Mouse (Mus musculus) MN1 (cell line): ENCODE results near the gene Aknad1.

ENCODE experiments used
- DNase-seq: peaks from one replicate; pipeline ENCODE4 v3.0.0-alpha.2; 2016; ENCODE audit warnings: low spot score

The Aknad1 gene

DNA sequence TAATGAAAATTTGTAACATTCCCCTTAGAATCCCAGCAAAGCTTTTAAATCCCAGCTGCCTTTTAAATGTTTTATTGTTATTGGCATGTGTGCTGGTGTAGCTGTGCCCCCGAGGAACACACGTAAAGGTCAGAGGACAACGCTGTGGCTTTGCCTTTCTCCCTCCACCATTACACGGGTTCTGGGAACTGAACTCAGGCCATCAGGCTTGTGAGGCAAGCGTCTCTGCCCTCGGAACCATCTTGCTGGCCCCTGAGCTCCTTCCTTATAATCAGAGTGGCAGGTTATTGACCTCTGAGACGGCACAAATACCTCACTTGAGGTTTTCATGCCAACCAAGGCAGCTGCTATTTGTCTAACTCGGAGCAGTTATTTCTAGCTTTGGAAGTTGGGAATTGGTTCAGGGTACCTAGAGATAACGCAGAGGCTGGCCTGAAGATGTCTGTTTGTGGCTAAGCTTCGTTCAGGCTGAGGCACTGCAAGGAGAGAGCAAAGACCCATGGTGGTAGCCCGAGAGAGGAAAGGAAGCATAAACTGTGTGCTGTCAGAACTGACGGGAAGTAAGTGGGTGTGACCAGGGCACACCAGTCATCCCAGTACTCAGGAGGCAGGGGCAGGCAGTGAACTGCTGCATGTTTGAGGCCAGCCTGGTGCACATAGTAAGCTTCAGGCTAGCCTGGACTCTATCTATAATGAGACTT is 48.4 kb downstream of the Aknad1 start:
- no peak for DNase-seq

DNA sequence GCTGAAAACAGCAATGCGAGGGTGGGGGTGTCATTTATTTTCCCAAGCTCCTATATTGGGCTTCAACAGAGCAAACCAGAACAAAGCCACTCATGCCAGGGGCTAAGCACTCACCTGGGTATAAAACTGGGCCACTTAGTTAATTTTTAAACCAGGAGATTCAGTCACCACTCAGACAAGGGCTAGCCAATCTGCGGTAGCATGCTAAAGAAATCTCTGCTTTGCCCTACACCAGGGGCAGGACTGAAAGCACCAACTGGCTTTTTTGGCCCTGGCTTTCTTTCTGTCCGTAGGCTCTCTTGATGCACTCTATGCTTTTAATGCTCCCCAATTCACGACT is 49.0 kb downstream of the Aknad1 start:
- DNase-seq: no peak

DNA sequence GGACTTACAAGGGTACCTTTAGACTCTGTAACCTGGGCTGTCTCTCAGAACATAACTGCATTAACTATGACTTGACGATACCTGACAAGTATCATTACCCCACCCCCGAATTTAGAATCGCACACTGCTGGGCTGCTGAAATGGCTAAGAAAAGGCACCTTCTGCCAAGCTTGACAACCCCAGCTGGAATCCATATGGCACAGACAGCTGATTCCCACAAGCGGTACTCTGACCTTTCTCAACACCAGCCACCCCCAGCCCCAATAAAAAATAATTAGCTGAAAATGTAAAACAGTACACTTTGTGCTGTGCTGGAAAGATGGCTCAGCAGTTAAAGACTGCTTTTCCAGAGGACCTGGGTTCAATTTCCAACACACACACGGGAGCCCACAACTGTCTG is 49.8 kb downstream of the Aknad1 start:
- DNase-seq: no peak

DNA sequence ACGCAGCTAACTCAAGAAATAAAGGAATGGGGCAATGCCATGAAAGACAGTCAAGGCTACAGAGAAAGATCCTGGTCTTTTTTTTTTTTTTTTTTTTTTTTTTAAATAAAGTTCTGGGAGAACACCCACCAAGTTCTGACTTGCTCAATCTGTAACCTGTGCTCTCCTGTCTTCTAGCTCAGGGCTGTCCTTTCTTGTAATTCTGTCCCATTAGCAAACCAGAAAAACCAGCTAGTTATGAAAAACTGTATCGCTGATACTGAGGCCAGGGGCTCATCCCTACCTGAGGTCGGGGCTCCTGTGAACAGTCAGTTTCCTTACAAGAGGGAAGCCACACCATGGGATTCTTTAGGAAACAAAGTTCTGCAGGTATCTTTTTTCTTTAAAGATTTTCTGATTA is 51.0 kb downstream of the Aknad1 start:
- DNase-seq: no peak

DNA sequence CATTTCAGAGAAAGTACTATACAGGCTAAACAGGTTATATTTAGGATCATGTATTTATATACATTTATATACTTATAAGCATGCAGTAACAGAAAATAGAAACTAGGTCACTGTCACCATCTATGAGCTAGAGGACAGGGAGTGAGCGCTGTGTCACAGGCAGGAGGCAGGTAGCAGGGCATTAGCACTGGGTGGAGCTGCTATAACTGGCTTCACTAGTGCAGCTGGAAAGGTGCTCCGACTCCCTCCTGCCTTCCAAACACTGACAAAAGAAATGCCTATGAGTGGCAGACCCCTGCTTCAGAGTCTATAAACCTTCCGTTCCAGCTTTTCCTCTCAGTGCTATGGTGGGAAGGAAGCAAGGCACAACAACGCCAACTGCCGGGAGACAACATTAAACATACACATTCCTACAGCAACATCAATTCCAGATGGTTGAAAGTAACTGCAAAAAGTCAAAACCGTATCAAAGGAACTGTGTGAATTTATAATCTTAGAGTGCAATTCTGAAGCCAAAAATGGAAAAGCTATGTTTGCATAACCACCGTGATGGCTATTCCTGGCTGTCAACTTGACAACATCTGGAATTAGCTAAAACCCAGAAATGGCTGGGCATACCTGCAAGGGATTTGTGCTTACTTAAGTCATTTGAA is 51.7 kb downstream of the Aknad1 start:
- DNase-seq: no peak

DNA sequence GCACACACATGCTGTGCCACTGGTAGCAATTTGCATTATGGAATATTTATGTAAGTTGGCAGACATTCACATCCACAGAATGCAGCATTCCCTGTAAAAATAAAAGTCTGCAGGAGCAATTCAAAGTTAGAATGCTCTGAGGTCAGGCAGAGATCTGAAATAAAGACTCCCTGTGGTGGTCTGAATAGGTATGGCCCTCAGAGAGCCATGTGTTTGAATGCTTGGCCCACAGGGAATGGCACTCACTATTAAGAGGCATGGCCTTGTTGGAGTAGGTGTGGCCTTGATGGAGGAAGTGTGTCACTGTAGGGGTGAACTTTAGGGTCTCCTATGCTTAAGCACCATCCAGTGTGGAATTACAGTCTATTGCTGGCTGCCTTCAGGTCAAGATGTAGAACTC is 53.0 kb downstream of the Aknad1 start:
- DNase-seq: no peak

DNA sequence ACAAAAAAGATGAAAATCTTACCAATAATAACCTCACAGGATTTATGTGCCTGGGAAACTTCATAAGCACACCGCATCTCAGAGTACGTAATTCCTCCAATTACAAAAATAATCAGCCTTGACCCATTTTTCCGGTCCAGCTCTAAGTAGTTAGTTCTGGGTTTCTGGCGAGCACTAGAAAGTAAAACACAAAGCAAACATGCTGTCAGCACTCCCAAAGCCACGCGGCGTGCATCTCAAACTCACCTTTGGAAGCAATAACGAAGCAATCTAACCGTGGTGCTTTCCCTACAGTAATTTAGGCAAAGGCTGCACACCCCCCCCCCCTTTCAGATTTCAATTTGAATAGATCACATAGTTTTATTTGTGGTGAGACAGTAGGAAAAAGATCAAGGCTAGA is 55.3 kb downstream of the Aknad1 start:
- DNase-seq: no peak

DNA sequence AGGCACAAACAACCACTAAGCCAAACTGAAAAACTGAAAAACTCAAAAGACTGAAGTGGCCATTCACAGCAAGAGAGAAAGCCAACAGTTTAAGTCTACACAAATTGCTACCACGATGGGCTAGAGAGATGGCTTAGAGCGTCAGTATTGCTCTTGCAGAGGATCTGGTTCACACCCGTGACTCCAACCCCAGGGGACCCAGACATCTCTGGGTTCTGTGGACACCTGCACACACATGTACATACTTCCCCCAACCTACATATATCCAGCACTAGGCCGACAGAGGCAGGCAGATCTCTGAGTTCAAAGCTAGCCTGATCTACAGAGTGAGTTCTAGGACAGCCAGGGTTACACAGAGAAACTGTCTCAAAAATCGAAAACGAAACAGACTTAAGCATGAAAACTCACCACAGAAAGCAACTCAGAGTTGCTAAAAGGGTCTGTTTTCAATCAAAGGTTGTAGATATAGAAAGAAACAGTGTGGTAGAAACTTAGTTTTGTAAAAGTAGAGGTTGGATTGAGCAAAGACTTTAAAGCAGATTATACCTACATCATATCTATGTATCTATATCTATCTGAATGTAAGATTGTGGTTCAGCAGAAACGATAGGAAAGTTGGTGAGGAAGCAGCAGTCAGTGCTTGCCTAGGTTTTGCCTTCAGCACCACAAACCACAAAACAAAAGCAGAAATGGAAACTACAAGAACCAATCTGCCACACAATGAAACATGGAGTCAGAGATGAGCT is 56.3 kb downstream of the Aknad1 start:
- DNase-seq: no peak

DNA sequence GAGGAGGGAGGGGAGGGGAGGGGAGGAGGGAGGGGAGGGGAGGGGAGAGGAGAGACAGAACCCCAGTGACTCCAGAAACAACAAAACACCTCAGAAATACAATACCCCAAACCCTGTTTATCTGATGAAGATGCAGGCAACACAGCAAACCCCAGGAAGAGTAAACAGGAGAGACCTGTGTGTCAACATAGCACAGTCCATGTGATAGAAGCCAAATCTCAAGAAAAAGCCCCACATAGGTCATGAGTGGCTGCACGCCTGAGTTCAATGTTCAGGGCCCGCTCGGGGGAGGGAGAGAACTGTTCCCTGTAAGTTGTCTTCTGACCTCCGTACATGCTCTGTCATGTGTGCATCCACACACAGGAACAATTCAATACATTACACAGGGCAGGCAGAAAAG is 56.9 kb downstream of the Aknad1 start:
- no peak for DNase-seq

DNA sequence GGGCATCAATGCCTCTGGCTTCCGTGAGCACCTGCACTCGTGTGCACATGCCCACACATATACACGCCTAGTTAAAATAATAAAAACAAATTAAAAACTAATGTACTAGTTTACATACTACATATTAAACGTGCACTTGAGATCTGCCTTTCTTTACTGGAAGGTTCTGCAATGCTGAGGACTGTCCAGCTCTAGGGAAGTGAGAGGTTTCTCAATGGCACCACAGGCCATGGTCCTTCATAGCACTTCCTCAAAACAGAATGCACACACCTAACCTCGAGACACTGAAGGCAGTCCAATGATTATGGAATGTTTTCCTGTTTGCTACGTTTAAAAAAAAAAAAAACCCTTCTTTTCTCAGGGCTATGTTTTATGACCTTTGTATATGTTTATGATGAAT is 58.3 kb downstream of the Aknad1 start:
- DNase-seq: no peak

DNA sequence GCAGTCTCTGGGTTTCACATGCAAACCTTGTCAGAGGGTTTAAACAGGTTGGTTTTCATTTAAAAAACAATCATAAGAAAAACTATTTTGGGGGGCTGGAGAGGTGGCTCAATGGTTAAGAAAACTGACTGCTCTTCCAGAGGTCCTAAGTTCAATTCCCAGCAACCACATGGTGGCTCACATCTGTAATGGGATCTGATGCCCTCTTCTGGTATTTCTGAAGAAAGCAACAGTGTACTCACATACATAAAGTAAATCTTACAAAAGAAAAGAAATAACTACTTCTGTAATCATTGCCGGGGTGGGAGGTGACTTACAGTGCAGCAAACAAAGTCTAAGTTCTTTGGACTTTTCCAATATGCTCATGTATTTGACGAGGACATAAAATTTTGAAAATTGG is 58.9 kb downstream of the Aknad1 start:
- DNase-seq: no peak

DNA sequence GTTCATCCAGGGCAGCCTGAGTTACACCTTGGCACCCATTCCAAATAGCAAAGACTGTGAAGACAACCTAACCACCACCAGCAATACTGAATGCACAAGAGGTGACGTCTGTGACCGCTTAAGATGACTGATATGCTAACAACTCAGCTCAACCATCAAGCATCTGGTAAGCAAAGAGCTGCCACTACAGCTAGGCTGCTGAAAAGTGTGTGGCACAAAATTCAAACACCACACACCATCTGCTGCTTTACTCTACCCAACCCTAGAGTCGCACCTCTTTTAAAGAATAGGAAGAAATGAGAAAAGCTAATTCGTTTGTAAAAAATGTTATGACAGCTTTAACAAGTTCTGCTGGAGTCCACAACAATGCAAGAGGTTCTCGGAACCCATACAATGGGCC is 66.2 kb downstream of the Aknad1 start:
- DNase-seq: no peak

DNA sequence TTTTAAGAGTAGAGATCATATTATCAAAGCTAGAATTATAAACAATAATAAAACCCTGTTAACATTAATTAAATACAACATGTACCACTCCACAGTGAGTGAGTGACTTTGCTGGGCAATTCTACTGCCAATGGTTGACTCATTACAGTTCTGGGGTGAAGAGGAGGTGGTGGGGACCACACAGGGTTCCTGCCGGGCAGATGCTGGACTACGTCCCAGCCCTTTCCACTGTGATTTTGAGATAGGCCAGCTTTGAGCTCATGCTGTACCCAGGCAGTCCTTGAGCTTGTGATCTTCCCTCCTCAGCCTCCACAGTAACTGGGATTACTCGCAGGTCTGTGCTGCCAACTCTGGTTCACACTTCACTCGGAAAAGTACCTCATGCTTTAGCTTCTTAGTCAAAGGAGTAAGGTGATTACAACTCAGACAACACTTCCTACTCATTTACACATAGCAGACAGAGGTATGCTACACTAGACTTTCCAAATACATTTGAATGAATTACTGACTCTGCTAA is 71.3 kb downstream of the Aknad1 start:
- DNase-seq: no peak

DNA sequence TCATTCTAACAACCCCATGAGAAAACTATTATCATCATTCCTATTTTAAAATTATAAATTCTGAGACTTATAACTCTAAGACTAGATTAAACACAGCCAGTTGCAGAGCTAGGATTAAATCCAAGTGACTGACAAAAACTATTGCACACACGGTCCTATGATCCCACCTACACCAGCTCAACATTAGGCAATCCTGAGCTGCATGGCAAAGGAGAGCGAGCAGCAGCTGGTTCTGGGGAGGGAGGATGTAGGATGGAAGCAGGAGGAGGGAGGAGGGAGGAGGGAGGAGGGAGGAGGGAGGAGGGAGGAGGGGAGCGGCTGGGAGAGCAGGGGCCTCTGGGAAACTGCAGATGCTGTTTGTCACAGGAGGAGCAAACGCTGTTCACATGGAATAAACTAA is 76.2 kb downstream of the Aknad1 start:
- no peak for DNase-seq

DNA sequence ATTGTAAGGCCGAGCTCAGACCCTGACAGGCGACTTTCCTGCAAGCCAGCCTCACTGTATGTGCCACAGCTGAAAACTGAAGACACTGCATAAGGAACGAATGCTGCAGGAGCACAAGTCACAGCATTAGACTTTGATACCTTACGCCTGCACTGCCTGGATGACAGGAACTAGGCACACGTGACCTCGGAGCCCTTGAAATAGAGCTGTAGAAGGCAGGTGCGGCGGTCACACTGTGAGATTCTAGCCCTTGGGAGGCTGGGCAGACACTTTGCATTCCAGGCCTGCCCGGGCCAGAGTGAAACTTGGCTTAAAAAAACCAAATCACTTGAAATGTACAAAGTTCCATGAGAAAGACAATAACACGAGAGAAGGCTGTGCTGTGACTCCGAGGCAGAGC is 91.0 kb downstream of the Aknad1 start:
- no peak for DNase-seq

DNA sequence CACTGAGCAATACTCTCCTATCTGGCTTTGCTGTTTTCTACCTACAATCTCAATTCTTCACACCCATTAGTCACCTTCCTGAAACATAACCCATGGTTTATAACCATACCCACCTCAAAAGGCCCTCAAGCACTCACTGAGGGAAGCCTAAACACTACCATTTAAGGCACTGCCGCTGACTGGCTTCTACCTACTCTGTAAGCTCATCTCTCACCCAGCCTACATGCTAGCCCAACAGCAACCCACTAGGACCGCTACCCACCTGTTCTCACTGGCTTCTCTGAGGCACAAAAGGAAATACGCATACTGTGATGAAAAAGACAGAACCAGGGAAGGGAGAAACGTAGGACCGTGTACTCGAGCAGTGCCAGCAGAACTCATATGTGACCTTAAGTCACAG is 92.3 kb downstream of the Aknad1 start:
- DNase-seq: no peak
